Mouse (Mus musculus) T-helper 1 cell (primary cell): ENCODE results near the gene Acly.

Experiments
- in situ Hi-C: fragments of 300-600 bp; cut with MboI, MseI; formaldehyde crosslinking; loops from one replicate; pipeline ENCODE4 v1.15.1; 2025; ENCODE audit warnings: high pct_unique_total_duplicates

Acly gene

DNA sequence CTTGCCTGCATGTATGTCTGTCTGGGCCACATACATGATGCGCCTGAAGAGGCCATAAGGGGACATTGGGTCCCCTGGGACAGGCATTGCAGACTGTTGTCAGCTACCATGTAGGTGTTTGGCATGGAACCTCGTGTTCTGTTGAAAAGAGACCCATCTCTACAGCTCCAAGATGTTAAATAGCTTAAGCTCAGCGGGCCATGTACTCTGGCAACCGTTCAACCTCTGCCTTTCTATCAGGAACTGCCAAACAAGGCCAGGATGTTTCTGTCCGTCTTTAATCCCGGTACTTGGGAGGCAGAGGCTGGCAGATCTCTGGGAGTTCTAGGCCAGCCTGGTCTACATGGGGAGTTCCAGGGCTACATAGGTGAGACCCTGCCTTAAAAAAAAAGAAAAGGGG is 85.2 kb downstream of the Acly start:
- in situ Hi-C loops: no loop called here

DNA sequence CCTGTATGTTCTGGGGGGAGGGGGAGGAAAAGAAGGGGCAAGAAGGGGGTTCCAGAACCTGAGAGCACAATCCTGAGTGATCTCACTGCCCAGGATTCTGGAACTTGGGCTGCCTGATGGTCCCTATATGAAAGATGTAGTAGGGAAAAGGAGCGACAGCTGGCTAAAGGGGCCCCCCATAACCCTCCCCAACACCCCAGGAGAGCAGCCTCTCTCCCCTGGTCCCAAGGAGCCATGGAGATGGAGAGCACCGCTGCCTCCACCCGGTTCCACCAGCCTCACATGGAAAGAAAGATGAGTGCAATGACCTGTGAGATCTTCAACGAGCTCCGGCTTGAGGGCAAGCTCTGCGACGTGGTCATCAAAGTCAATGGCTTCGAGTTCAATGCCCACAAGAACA is 86.0 kb downstream of the Acly start, which contains the start of the genes Nt5c3b and Klhl10:
Nt5c3b (minus strand) TSS at position 12 of the 400 bp plus-strand sequence.
Klhl10 (plus strand) TSS at position 121 of the 400 bp plus-strand sequence.
- in situ Hi-C loops: no loop called here

DNA sequence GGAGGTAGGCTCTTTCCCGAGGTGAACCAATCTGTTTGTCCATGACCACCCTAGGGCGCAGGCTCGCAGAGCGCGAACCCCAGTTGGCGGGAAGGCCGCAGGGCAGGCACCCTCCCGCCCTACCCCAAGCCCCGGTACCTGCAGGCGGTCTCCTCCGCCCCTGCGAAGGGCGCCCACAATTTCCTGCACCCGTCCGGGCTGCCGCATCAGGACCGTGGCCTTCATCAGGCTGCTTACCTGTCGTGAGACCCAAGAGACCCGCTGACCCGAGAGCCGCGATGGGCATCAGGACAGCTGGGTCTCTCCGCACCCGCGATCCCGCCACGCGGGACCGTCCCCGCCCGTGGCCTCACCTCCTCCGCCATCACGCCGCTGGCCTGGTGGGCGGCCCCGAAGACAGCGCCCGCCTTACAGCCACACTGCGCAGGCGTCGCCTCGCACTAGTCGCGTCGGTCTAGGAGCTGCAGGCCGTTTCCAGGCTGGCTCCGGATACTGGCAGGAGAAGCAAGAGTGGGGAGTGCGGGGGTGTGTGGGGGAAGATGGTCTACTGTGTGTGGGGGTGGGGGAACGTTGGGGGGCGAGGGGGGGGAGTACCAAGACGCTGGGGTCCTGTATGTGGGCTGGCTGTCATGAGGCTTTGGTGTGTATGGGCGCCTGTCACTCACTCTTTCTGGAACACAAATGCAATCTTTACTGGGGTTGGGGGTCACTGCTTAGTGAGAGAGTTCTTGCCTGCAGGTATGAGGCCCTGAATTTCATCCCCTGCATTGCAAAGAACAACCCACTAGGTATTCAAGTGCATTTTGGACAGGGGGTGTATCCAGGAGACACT is 86.9 kb downstream of the Acly start:
- in situ Hi-C loops: no loop called here

DNA sequence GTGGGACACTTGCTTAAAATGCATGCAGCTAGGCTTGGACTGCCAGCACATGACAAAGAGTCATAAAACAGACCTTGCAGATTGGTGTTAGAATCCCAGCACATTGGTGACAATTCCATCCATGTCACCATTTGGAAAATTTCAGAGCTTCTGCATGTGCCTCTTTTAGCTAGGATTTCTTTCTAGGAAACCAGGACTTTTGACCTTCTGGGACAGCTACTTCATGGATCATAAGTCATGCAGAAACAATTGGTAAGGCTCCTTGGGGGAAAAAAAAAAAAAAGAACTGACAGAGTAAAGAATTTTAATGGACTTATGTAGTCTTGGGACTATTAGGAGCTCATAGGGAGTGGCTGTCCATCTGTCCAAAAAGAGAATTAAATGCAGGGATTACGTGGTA is 89.9 kb downstream of the Acly start:
- in situ Hi-C loops: no loop called here

DNA sequence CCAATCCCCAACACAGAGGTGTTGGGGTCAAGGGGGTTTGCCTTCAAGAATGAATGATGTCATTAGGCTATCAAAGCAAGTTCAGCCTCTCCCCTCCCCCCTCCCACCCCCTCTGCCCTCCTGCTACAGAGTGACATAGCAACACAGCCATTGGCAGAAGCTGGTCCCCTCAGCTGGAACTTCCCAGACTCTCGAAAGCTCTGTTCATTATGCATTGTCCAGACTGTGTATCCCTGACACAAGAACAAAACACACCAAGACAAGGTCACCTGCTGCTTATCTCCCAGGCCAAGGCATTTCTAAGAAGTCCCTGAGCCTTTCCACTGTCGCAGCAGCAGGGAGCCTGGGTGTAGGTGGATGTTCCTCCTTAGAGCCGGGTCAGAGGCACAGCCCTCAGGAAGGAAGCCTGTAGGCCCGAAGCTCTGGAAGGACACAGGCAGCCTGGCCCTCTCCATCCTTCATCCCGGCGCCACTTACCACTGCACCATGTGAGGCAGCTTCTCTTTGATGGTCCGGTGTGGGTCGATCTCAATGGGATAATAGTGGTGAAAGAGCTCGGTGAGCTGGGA is 92.0 kb downstream of the Acly start:
- in situ Hi-C loops: no loop called here

DNA sequence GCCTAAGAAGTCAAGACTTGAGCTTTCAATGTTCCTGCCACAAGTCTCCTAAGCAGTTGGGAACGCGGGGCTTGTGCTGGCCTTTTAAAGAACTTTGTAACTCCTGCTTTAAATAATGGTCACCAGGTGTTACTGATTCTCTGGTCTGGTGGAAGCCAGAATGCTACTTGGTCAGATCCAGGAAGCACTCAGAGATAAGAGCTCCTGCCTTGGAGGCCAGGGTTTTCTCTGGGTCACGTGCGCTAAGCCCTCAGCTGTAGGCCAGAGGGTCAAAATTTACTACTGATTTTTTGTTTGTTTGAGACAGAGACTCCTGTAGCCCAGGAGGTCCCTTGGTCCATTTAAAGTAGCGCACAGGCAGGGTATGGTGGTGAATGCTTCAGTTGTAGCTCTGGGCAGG is 95.8 kb downstream of the Acly start:
- in situ Hi-C loops: no loop called here

DNA sequence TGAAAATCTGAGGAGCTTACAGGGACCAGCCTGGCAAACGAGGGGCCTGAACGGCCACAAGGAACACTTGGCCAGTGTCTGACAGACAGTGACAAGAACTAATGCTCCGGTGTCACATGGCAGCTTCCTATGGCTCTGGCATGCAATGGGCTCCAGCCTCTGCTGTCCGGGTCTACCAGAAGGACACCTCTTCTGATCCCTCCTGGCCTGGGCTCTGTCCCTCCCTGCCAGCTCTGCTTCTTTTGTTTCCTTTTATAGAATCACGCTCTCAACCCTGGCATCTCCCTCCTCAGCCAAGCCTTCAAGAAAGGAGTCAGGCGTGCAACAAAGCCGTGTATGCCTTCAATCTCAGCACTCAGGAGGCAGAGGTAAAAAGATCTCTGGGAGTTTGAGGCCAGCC is 97.7 kb downstream of the Acly start:
- in situ Hi-C loops: no loop called here

DNA sequence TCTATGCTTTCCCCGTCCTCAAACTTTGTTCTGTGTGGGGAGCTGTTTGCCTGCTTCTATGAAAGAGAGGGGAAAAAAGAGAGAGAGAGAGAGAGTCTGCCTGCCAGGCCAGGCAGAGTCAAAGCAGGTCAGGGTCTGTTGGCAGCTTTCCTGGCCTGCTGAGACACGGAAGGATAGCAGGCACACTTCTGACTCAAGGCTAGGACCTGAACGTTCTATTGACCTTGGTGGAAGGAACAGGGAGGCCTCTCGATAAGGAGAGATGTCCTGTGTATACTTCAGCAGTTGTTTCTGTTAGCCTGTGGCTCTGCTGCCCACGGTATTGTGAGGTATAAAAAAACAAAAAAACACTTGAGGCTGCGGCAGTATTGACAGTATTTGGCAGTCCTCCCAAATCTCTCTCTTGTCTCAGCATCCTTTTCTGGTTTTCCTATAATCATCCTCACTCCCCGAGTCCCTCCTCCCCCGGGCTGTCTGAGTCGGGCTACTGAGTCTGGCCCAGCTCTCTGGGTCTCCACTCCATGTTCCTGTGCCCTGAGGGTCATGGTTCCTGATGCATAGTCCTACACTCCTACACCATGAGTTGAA is 99.1 kb downstream of the Acly start:
- in situ Hi-C loops: no loop called here

DNA sequence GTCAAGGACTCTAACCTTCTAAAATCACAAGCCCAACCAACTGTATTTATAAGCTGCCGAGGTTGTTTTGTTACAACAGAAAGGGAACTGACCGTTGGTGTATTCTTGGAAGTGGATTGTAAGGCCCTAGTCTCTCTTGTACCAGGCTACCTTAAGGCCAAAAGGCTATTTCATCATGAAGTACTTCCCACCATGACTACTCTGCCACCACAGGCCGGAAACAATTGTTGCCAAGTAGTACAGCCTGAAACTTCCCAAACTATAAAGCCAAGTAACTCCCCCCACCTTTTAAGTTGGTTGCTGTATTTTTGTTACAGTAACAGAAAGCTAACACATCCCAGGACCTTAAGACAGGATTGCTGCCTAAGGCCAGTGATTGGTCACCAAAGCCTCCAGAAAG is 101.0 kb downstream of the Acly start:
- in situ Hi-C loops: no loop called here
